Mouse (Mus musculus): ENCODE measurements around the gene Pcsk2. TPM values are rescaled to one million over a fixed set of nuclear protein-coding genes. Genes with fewer than 3 reads are reported as not detected.

Pcsk2 gene
- total RNA-seq, 1 experiment, result 0.27 TPM

- Histone ChIP-seq H3K36me3 (ENCODE audit: control insufficient read depth, insufficient read depth, low read length, poor library complexity, severe bottlenecking) (no peaks in the 10 kb centered on the region), H3K27ac (ENCODE audit: insufficient read depth, low read depth, low read length, poor library complexity, severe bottlenecking) (no peak overlapping the region), H3K9ac (ENCODE audit: insufficient read depth, low read depth, low read length, poor library complexity, severe bottlenecking) (no peak overlapping the region), H3K9me3 (ENCODE audit: control insufficient read depth, insufficient read depth, low read depth, low read length) (no peaks in the 10 kb centered on the region), H3K4me1 (ENCODE audit: control insufficient read depth in 2 of 2, insufficient read depth in 2 of 2, low read length in 2 of 2, poor library complexity in 1 of 2) (0 out of 4 replicates have a peak, but pooled peaks cover 0 to 2% of the 10 kb centered on the region in 2 experiments), H3K4me3 (ENCODE audit: insufficient read depth in 1 of 2, low read depth in 1 of 2, low read length in 2 of 2, poor library complexity in 1 of 2, severe bottlenecking in 1 of 2) (no peak overlapping the region)
- DNase-seq (ENCODE audit: low read depth, low spot score), result no peak
- TF ChIP-seq CHD2 (IDR thresholded peaks at IDR 0.05; ENCODE audit: low read depth, low read length) (no peak), ZC3H11A (IDR thresholded peaks at IDR 0.05; ENCODE audit: borderline replicate concordance, low read depth, low read length) (no peak), MAFK (IDR thresholded peaks at IDR 0.05; ENCODE audit: insufficient read depth, low read depth, low read length) (no peak), HCFC1 (IDR thresholded peaks at IDR 0.05; ENCODE audit: borderline replicate concordance, insufficient read depth, low read length) (no peak), ZNF384 (IDR thresholded peaks at IDR 0.05; ENCODE audit: low read depth, low read length) (no peak)
- in situ Hi-C loops (cut with MboI; ENCODE audit: low sequenced_read_pairs in 2 of 2, unreplicated experiment in 2 of 2), result no loop called here
Measured at GRCm38 (mm10) chr2:143713902-143714301, 167.9 kb downstream of the Pcsk2 start.

DNA sequence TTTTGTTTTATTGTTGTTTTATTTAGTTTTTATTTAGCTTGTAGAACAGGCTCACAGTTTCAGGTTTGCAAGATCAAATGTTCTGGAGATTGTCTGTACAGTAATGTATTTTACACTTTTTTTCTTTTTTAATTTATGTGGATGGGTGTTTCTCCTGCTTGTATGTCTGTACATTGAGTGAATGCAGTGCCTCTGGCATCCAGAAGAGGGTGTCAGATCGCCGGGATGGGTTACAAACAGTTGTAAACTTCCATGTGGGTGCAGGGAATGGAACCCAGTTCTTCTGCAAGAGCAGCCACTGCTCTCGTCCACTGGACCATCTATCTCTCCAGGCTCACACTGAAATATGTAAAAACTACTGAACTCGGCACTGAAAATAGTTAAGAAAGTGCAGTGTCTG lies 169.2 kb downstream of the Pcsk2 start:
- in situ Hi-C loops (cut with MboI; ENCODE audit: low sequenced_read_pairs in 2 of 2, unreplicated experiment in 2 of 2), result no loop called here
- peak; percentile 35 for DNase-seq (ENCODE audit: low read depth, low spot score)
- no peak overlapping the region for H3K27ac ChIP-seq (ENCODE audit: insufficient read depth, low read depth, low read length, poor library complexity, severe bottlenecking)
- TF ChIP-seq CHD2 (IDR thresholded peaks at IDR 0.05; ENCODE audit: low read depth, low read length) (no peak), ZNF384 (IDR thresholded peaks at IDR 0.05; ENCODE audit: low read depth, low read length) (no peak), ZC3H11A (IDR thresholded peaks at IDR 0.05; ENCODE audit: borderline replicate concordance, low read depth, low read length) (no peak), HCFC1 (IDR thresholded peaks at IDR 0.05; ENCODE audit: borderline replicate concordance, insufficient read depth, low read length) (no peak), MAFK (IDR thresholded peaks at IDR 0.05; ENCODE audit: insufficient read depth, low read depth, low read length) (no peak)
- no peak overlapping the region for H3K4me3 ChIP-seq (ENCODE audit: insufficient read depth in 1 of 2, low read depth in 1 of 2, low read length in 2 of 2, poor library complexity in 1 of 2, severe bottlenecking in 1 of 2)
- H3K9me3 ChIP-seq (ENCODE audit: control insufficient read depth, insufficient read depth, low read depth, low read length), result no peaks in the 10 kb centered on the region
- H3K9ac ChIP-seq (ENCODE audit: insufficient read depth, low read depth, low read length, poor library complexity, severe bottlenecking), result no peak overlapping the region
- 0 out of 4 replicates have a peak, but pooled peaks cover 0 to 2% of the 10 kb centered on the region in 2 experiments for H3K4me1 ChIP-seq (ENCODE audit: control insufficient read depth in 2 of 2, insufficient read depth in 2 of 2, low read length in 2 of 2, poor library complexity in 1 of 2)
- no peaks in the 10 kb centered on the region for H3K36me3 ChIP-seq (ENCODE audit: control insufficient read depth, insufficient read depth, low read length, poor library complexity, severe bottlenecking)

GRCm38 (mm10) chr2:143723231-143723630 lies 177.3 kb downstream of the Pcsk2 start:
- no peak overlapping the region for H3K4me3 ChIP-seq (ENCODE audit: insufficient read depth in 1 of 2, low read depth in 1 of 2, low read length in 2 of 2, poor library complexity in 1 of 2, severe bottlenecking in 1 of 2)
- TF ChIP-seq MAFK (IDR thresholded peaks at IDR 0.05; ENCODE audit: insufficient read depth, low read depth, low read length) (no peak), HCFC1 (IDR thresholded peaks at IDR 0.05; ENCODE audit: borderline replicate concordance, insufficient read depth, low read length) (no peak), CHD2 (IDR thresholded peaks at IDR 0.05; ENCODE audit: low read depth, low read length) (no peak), ZNF384 (IDR thresholded peaks at IDR 0.05; ENCODE audit: low read depth, low read length) (no peak), ZC3H11A (IDR thresholded peaks at IDR 0.05; ENCODE audit: borderline replicate concordance, low read depth, low read length) (no peak)
- in situ Hi-C loops (cut with MboI; ENCODE audit: low sequenced_read_pairs in 2 of 2, unreplicated experiment in 2 of 2), result no loop called here
- no peaks in the 10 kb centered on the region for H3K36me3 ChIP-seq (ENCODE audit: control insufficient read depth, insufficient read depth, low read length, poor library complexity, severe bottlenecking)
- H3K4me1 ChIP-seq (ENCODE audit: control insufficient read depth in 2 of 2, insufficient read depth in 2 of 2, low read length in 2 of 2, poor library complexity in 1 of 2), result no peaks in the 10 kb centered on the region
- no peak for DNase-seq (ENCODE audit: low read depth, low spot score)
- H3K9me3 ChIP-seq (ENCODE audit: control insufficient read depth, insufficient read depth, low read depth, low read length), result no peaks in the 10 kb centered on the region
- no peak overlapping the region for H3K9ac ChIP-seq (ENCODE audit: insufficient read depth, low read depth, low read length, poor library complexity, severe bottlenecking)
- H3K27ac ChIP-seq (ENCODE audit: insufficient read depth, low read depth, low read length, poor library complexity, severe bottlenecking), result no peak overlapping the region

DNA sequence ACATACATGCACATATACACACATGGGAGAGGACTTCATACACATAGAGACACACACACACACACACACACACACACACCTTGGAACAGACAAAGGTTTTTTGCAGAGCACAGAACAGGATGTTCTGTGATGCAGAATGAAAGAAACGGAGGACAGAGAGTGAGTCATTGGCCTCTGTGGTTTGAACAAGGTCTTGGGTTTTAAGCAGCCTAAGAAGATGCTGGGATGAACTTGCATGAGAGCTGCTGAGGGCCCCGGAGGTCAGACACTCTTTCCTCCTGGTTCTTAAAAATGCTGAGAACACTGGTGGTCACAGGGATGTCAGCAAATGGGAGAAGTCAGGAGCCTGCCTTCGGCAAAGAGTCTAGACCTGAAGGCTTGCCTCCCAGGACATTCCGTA lies 178.1 kb downstream of the Pcsk2 start:
- no peak for DNase-seq (ENCODE audit: low read depth, low spot score)
- no peaks in the 10 kb centered on the region for H3K4me1 ChIP-seq (ENCODE audit: control insufficient read depth in 2 of 2, insufficient read depth in 2 of 2, low read length in 2 of 2, poor library complexity in 1 of 2)
- no peaks in the 10 kb centered on the region for H3K9me3 ChIP-seq (ENCODE audit: control insufficient read depth, insufficient read depth, low read depth, low read length)
- H3K4me3 ChIP-seq (ENCODE audit: insufficient read depth in 1 of 2, low read depth in 1 of 2, low read length in 2 of 2, poor library complexity in 1 of 2, severe bottlenecking in 1 of 2), result no peak overlapping the region
- TF ChIP-seq HCFC1 (IDR thresholded peaks at IDR 0.05; ENCODE audit: borderline replicate concordance, insufficient read depth, low read length), result no peak
- no peak for TF ChIP-seq ZC3H11A (IDR thresholded peaks at IDR 0.05; ENCODE audit: borderline replicate concordance, low read depth, low read length)
- no peak for TF ChIP-seq MAFK (IDR thresholded peaks at IDR 0.05; ENCODE audit: insufficient read depth, low read depth, low read length)
- TF ChIP-seq CHD2 (IDR thresholded peaks at IDR 0.05; ENCODE audit: low read depth, low read length), result no peak
- no peak for TF ChIP-seq ZNF384 (IDR thresholded peaks at IDR 0.05; ENCODE audit: low read depth, low read length)
- no peak overlapping the region for H3K9ac ChIP-seq (ENCODE audit: insufficient read depth, low read depth, low read length, poor library complexity, severe bottlenecking)
- H3K36me3 ChIP-seq (ENCODE audit: control insufficient read depth, insufficient read depth, low read length, poor library complexity, severe bottlenecking), result no peaks in the 10 kb centered on the region
- in situ Hi-C loops (cut with MboI; ENCODE audit: low sequenced_read_pairs in 2 of 2, unreplicated experiment in 2 of 2), result no loop called here
- H3K27ac ChIP-seq (ENCODE audit: insufficient read depth, low read depth, low read length, poor library complexity, severe bottlenecking), result no peak overlapping the region

DNA sequence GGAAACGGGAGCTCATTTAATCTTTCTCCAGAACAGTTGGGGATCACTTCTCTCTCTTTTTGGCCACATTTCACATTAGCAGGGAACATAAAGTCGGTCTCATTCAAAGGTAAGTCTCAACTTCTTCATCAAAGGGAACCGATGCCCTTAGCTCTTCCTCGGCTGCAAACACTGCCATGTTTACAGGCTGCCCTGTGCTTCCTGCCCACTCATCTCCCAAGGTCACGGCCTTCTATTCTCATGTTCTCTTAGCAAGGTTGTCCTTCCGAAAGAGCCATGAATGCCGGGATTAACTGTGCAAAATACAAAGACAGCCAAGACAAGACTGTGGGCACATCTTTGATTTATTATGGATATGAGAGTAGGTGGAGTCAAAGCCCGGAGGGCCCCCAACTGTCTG lies 178.8 kb downstream of the Pcsk2 start:
- H3K27ac ChIP-seq (ENCODE audit: insufficient read depth, low read depth, low read length, poor library complexity, severe bottlenecking), result no peak overlapping the region
- TF ChIP-seq HCFC1 (IDR thresholded peaks at IDR 0.05; ENCODE audit: borderline replicate concordance, insufficient read depth, low read length) (no peak), ZNF384 (IDR thresholded peaks at IDR 0.05; ENCODE audit: low read depth, low read length) (no peak), MAFK (IDR thresholded peaks at IDR 0.05; ENCODE audit: insufficient read depth, low read depth, low read length) (no peak), ZC3H11A (IDR thresholded peaks at IDR 0.05; ENCODE audit: borderline replicate concordance, low read depth, low read length) (no peak), CHD2 (IDR thresholded peaks at IDR 0.05; ENCODE audit: low read depth, low read length) (no peak)
- no peaks in the 10 kb centered on the region for H3K4me1 ChIP-seq (ENCODE audit: control insufficient read depth in 2 of 2, insufficient read depth in 2 of 2, low read length in 2 of 2, poor library complexity in 1 of 2)
- in situ Hi-C loops (cut with MboI; ENCODE audit: low sequenced_read_pairs in 2 of 2, unreplicated experiment in 2 of 2), result no loop called here
- H3K36me3 ChIP-seq (ENCODE audit: control insufficient read depth, insufficient read depth, low read length, poor library complexity, severe bottlenecking), result no peaks in the 10 kb centered on the region
- no peaks in the 10 kb centered on the region for H3K9me3 ChIP-seq (ENCODE audit: control insufficient read depth, insufficient read depth, low read depth, low read length)
- no peak for DNase-seq (ENCODE audit: low read depth, low spot score)
- no peak overlapping the region for H3K9ac ChIP-seq (ENCODE audit: insufficient read depth, low read depth, low read length, poor library complexity, severe bottlenecking)
- no peak overlapping the region for H3K4me3 ChIP-seq (ENCODE audit: insufficient read depth in 1 of 2, low read depth in 1 of 2, low read length in 2 of 2, poor library complexity in 1 of 2, severe bottlenecking in 1 of 2)

All from ES-E14 (cell line).